Mouse (Mus musculus) CH12.LX (cell line): Measurements from ENCODE around the gene Pde6g.

Experiments
- CTCF ChIP-seq, 2 experiments: IDR thresholded peaks in 1 of 2; conservative IDR thresholded peaks in 1 of 2; 2 replicates each; pipeline ENCODE4 v1.5.1; 2011 to 2012; ENCODE audit warnings: low read depth in 2 of 2, low read length in 2 of 2, improper control_type of control experiment in 1 of 2, inconsistent platforms in 1 of 2, mild to moderate bottlenecking in 1 of 2, moderate library complexity in 1 of 2
- MAFK ChIP-seq: IDR thresholded peaks from 2 replicates; pipeline ENCODE4 v1.6.1; 2011; ENCODE audit warnings: low read length, improper control_type of control experiment; ENCODE audit not compliant: insufficient replicate concordance
- MAX ChIP-seq: IDR thresholded peaks from 2 replicates; pipeline ENCODE4 v1.6.1; 2011; ENCODE audit warnings: low read length, improper control_type of control experiment
- MYC ChIP-seq: IDR thresholded peaks from 2 replicates; pipeline ENCODE4 v1.6.1; 2011; ENCODE audit warnings: low read depth, mild to moderate bottlenecking, improper control_type of control experiment, low read length

DNA sequence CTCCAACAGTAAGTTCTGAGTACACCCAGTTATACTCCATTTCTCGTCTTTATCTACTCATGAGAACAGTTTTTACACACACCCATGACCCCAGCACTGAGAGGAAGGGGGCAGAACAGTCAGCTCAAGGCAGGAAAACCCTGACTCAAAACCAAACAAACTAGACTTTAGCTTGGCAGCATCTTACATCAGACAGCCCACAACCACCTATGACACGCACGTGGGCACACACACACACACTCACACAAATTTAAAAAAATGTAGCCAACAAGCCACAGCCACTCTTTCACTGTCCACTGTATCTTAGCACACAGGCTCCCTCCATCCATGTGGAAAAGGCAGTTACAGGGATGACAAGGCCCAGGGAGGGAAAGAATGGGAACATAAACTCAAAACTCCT, 26.6 kb downstream of the Pde6g start:
- TF ChIP-seq MYC = peak; percentile 20; the same call in 1 of the 2 replicates
- TF ChIP-seq CTCF (conservative IDR thresholded peaks at IDR 0.05 in 1 of 2, IDR thresholded peaks at IDR 0.05 in 1 of 2; ENCODE audit: low read depth in 2 of 2, low read length in 2 of 2) = no peak
- TF ChIP-seq MAX = no peak; the same call in 1 of the 2 replicates
- no peak for TF ChIP-seq MAFK
